Mouse (Mus musculus) ES-CJ7 (cell line): ENCODE measurements around the gene Itprid2.

Source experiments
- DNase-seq: peaks from one replicate; pipeline ENCODE4 v3.0.0; 2011; ENCODE audit warnings: low read depth, low spot score

Itprid2 gene

GRCm38 (mm10) chr2:79713662-79714091, 78.5 kb downstream of the Itprid2 start:
- no peak for DNase-seq

GRCm38 (mm10) chr2:79714745-79715144, 79.6 kb downstream of the Itprid2 start:
- DNase-seq, result no peak

GRCm38 (mm10) chr2:79715925-79716324, 80.8 kb downstream of the Itprid2 start:
- no peak for DNase-seq

- no peak for DNase-seq
Measured at GRCm38 (mm10) chr2:79717846-79718245, 82.7 kb downstream of the Itprid2 start.

- no peak for DNase-seq
Measured at GRCm38 (mm10) chr2:79722415-79722814, 87.3 kb downstream of the Itprid2 start.
